Mouse (Mus musculus) small intestine, adult 2 months (tissue): ENCODE data around the gene Zfp511. TPM values are rescaled to one million over a fixed set of nuclear protein-coding genes. Genes with fewer than 3 reads are reported as not detected.

ENCODE experiments used
- H3K27ac ChIP-seq: fragments of 200-500 bp; 2 replicates; pipeline ENCODE4 v1.5.1; 2012; ENCODE audit warnings: low read depth, low read length, control low read depth, inconsistent platforms; ENCODE audit not compliant: insufficient read depth
- H3K27me3 ChIP-seq: fragments of 200-500 bp; 2 replicates; pipeline ENCODE4 v1.6.1; 2012; ENCODE audit warnings: mild to moderate bottlenecking, moderate library complexity, low read length, inconsistent platforms; ENCODE audit not compliant: control insufficient read depth, insufficient read depth
- H3K36me3 ChIP-seq: fragments of 200-500 bp; 2 replicates; pipeline ENCODE4 v1.6.1; 2012; ENCODE audit warnings: mild to moderate bottlenecking, low read length, control low read depth, inconsistent platforms; ENCODE audit not compliant: control insufficient read depth, insufficient read depth
- H3K4me1 ChIP-seq: fragments of 200-500 bp; 2 replicates; pipeline ENCODE4 v1.6.1; 2012; ENCODE audit warnings: low read length, inconsistent platforms, mixed read lengths; ENCODE audit not compliant: control insufficient read depth, insufficient read depth, insufficient read length
- H3K4me3 ChIP-seq: fragments of 200-500 bp; 2 replicates; pipeline ENCODE4 v1.5.1; 2012; ENCODE audit warnings: low read depth, mild to moderate bottlenecking, control low read depth, inconsistent platforms, low read length, moderate library complexity
- CTCF ChIP-seq: fragments of 200-500 bp; IDR thresholded peaks from 2 replicates; pipeline ENCODE4 v1.5.1; 2012; ENCODE audit warnings: low read depth, mild to moderate bottlenecking, control low read depth, inconsistent platforms, low read length, moderate library complexity, mixed read lengths; ENCODE audit not compliant: insufficient replicate concordance, insufficient read length; ENCODE audit errors: extremely low read depth
- POLR2A ChIP-seq: fragments of 200-500 bp; IDR thresholded peaks from 2 replicates; pipeline ENCODE4 v1.6.1; 2012; ENCODE audit warnings: low read depth, mild to moderate bottlenecking, control low read depth, inconsistent platforms, low read length, moderate library complexity
- WGBS: fragments of 180-500 bp; shearing (Covaris S2); methylation state at CpG from one replicate; pipeline ENCODE4 v1.1.7; 2018; 5-methylcytosine and 5-hydroxymethylcytosine counted together
- polyA plus RNA-seq: library from polyadenylated mRNA; depleted of rRNA; stranded (reverse); fragments of >200 nt; gene quantifications from 2 replicates; pipeline ENCODE4 v1.2.3, GENCODE M21; 2012; rRNA removed

Zfp511 gene
- polyA plus RNA-seq, 1 experiment, result 54.9 TPM

GRCm38 (mm10) chr7:140080503-140081156 is 44.4 kb downstream of the Zfp511 start:
- WGBS, result 2% methylated on average over 24 of the region's 24 CpGs
- Histone ChIP-seq H3K27ac (no peak overlapping the region), H3K4me3 (0 out of 2 replicates have a peak overlapping the region, but pooled peaks have one; percentile 3), H3K27me3 (peaks cover 20% of the 10 kb centered on the region; the same call in 1 of the 2 replicates), H3K36me3 (no peaks in the 10 kb centered on the region), H3K4me1 (peaks cover 4% of the 10 kb centered on the region)
- TF ChIP-seq CTCF, result no peak

- WGBS, result 34% methylated on average over 20 of the region's 20 CpGs
Observed at GRCm38 (mm10) chr7:140081408-140082241, 45.4 kb downstream of the Zfp511 start.

GRCm38 (mm10) chr7:140082242-140082678 is 46.1 kb downstream of the Zfp511 start, which contains the start of gene Caly:
Gene Caly, minus strand, starts transcription at chr7:140082548.
- 7% methylated on average over 18 of the region's 18 CpGs for WGBS

More at GRCm38 (mm10) chr7:140081408-140082241, 45.4 kb downstream of the Zfp511 start:
- Histone ChIP-seq H3K36me3 (no peaks in the 10 kb centered on the region), H3K4me1 (peaks cover 4% of the 10 kb centered on the region), H3K27me3 (peaks cover 20% of the 10 kb centered on the region; the same call in 1 of the 2 replicates), H3K4me3 (no peak overlapping the region), H3K27ac (no peak overlapping the region)
- no peak for TF ChIP-seq CTCF
- TF ChIP-seq POLR2A, result no peak

More at GRCm38 (mm10) chr7:140082242-140082678, 46.1 kb downstream of the Zfp511 start, which contains the start of gene Caly:
- Histone ChIP-seq H3K27me3 (peaks cover 20% of the 10 kb centered on the region; the same call in 1 of the 2 replicates), H3K4me1 (peaks cover 4% of the 10 kb centered on the region), H3K27ac (no peak within 1 kb of the TSS), H3K36me3 (no peaks in the 10 kb centered on the region), H3K4me3 (no peak within 1 kb of the TSS)
- TF ChIP-seq CTCF (no peak), POLR2A (no peak)

Other genes starting within 250 kb of the Zfp511 start
- 0.11 and 0.25 TPM in 2 replicates for gene Adgra1, start 202.2 kb upstream of the Zfp511 start, polyA plus RNA-seq
- 0.16 and 0.18 TPM in 2 replicates for gene Kndc1, start 141.7 kb upstream of the Zfp511 start, polyA plus RNA-seq
- gene Utf1, start 92.6 kb upstream of the Zfp511 start, polyA plus RNA-seq, result 0.20 and 0.67 TPM in 2 replicates
- gene 6430531B16Rik, start 57.6 kb upstream of the Zfp511 start, polyA plus RNA-seq, result 0.06 and 0.16 TPM in 2 replicates
- 4.9 and 7.3 TPM in 2 replicates for gene Adam8, start 43.8 kb upstream of the Zfp511 start, polyA plus RNA-seq
- gene Tubgcp2, start 278 bp downstream of the Zfp511 start, polyA plus RNA-seq, result 5.1 and 9.1 TPM in 2 replicates
- 0.10 TPM in 1 of 2 replicates, not detected in the other for gene Msx3, start 12.7 kb downstream of the Zfp511 start, polyA plus RNA-seq
- gene Caly, start 46.2 kb downstream of the Zfp511 start, polyA plus RNA-seq, result 1.0 and 1.4 TPM in 2 replicates
- 3,061 and 5,933 TPM in 2 replicates for gene Prap1, start 57.0 kb downstream of the Zfp511 start, polyA plus RNA-seq
- gene Fuom, start 66.0 kb downstream of the Zfp511 start, polyA plus RNA-seq, result 76.8 and 111 TPM in 2 replicates
- gene Paox, start 79.4 kb downstream of the Zfp511 start, polyA plus RNA-seq, result 11.0 and 13.5 TPM in 2 replicates
- gene Echs1, start 80.1 kb downstream of the Zfp511 start, polyA plus RNA-seq, result 47.4 and 48.1 TPM in 2 replicates
- gene Mtg1, start 101.2 kb downstream of the Zfp511 start, polyA plus RNA-seq, result 8.3 and 16.6 TPM in 2 replicates
- 0.29 and 0.34 TPM in 2 replicates for gene Sprn, start 118.5 kb downstream of the Zfp511 start, polyA plus RNA-seq
- not detected in 2 replicates for gene Olfr522, start 128.4 kb downstream of the Zfp511 start, polyA plus RNA-seq
- not detected in 2 replicates for gene Olfr523, start 136.8 kb downstream of the Zfp511 start, polyA plus RNA-seq
- not detected in 2 replicates for gene Olfr524, start 169.6 kb downstream of the Zfp511 start, polyA plus RNA-seq
- 0.22 and 1.2 TPM in 2 replicates for gene Cd163l1, start 181.9 kb downstream of the Zfp511 start, polyA plus RNA-seq
- gene 5830411N06Rik, start 210.9 kb downstream of the Zfp511 start, polyA plus RNA-seq, result 0.18 and 0.28 TPM in 2 replicates